Mouse (Mus musculus): ENCODE data around the gene Cct8.

Cct8 gene

GRCm38 (mm10) chr16:87495716-87496447 is at the start of gene Cct8:
Gene Cct8, minus strand, starts transcription at chr16:87495873.
- under 1% methylated on average over 48 of the region's 48 CpGs for WGBS

DNA sequence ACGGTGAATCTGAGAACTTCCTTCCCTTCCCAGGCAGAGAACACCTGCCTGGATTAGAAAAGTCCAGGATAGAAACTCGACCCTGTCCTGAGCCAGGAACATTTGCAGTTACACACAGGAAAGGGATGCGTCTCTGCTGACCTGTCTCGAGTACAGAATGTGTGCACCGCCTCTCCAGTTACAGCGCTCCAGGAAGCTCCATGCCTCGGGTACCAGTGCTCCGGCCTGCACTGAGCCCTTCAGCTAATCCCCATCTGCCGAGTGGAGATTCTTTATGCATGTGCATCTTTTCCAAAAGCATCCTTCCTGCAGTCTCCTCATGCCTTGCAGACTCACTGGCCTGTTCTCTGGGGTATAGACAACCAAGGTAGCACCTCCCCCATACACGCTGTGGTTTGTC is 33.1 kb upstream of the Cct8 start:
- WGBS: 83% methylated on average over 10 of the region's 10 CpGs

- WGBS: 80% methylated on average over 8 of the region's 8 CpGs
These were observed 32.0 kb upstream of the Cct8 start for GRCm38 (mm10) chr16:87527553-87528249.

DNA sequence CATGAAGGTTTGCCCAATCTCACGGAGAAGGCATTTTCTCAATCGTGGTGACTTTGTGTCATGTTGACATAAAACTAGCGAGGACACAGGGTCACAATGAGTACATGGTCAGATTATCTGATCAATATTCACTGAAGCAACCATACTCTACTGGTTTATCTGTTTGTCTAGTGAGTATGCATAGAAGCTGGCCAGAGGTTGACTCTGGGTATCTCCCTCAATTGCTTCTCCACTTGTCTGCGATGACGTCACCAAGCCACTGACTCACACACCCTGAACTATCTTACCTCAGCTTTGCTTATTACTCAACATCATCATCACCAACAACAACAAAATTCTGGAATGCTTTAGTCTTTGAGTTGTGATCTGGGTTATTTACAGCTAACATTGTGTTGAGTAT is 28.6 kb upstream of the Cct8 start:
- whole genome bisulfite sequencing: 90% methylated on average over 5 of the region's 5 CpGs

DNA sequence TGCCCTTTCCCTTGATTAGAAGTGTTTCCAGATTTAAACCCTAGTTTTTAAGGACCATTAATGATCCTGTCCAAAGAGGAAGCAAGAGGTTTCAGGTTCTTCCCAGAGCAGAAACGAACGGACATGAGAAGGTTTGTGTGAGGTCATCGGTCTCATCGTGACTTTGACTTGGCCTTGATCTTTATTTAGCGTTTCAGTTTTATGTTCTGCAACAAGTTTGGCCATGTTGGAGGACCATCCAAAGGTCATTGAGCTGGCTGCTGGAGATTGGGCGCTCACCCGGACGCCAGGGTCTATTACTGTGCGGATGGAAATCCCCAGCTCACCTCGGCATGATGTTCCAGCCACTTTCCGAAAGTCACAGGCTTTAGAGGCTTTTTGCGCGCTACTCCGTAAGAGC is 16.7 kb upstream of the Cct8 start:
- 95% methylated on average over 14 of the region's 14 CpGs for WGBS

DNA sequence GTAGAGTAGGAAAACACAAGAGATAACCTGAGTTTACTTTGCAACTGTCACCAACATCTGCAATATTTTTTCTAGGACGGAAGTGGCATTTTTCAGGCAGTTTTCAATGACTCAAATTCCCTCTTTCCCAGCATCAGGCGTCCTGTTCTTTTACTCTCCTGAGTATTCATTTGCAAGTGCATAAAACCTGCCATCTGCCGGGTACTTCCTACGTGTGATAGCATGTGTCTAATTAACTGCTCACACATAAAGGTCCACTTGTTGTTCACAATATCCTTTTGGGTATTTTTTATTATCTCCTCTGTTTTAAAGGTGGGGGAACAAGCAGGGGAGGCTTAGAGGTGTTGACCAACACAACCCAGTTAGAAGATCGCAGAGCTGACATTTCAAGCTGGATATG is 16.0 kb upstream of the Cct8 start:
- WGBS: 49% methylated on average over 5 of the region's 5 CpGs

DNA sequence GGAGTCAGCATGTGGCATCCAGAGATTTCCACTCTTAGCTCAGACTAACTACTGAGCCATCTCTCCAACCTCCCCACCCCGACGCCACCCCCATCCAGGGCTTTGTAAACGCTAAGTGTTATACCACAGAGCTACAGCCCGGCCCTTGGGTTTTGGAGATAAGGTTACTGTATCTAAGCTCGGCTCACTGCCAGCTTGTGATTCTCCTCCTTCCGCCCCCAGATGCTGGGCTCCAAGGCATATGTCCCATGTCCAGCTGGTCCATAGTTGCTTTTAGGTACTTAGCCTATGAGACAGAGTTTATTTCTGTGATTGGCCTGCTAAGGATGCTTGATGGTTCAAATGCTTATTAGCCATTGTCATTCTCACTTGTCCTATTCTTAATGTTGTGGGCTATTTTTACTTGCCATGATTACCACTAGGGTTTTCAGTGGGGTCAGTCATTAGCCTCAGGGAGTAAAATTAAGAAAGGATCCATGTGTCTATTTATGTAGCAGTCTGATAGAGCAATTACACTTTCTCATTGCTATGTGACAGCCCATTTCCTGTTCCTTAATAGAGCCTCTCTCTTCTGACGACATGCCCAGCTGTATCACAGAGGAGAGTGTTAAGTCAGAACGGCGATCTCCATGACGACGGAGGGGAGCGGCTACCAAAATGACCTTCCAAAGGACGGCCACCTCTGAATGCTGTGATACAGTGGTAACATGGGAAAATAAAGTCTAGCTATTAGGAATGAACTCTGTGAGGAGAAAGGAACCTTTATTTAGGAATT is 5.8 kb upstream of the Cct8 start:
- 58% methylated on average over 13 of the region's 13 CpGs for WGBS

DNA sequence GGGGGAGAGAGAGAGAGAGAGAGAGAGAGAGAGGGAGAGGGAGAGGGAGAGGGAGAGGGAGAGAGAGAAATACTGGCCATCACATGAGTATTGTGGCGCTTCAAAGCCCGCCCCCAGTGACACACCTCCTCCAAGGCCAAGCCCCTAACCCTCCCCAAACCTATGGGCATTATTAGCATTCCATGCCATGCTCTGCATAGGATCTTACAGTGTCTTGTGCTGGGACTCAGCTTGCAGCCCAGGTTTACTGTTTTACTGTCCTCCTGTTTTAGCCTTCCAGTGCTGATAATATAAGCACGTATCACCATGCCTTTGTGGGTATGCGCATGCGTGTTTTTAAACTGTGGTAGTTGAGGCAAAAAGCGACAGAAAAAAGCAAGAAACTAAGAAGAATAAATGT is 3.9 kb upstream of the Cct8 start:
- 78% methylated on average over 6 of the region's 6 CpGs for WGBS

- 83% methylated on average over 6 of the region's 6 CpGs for WGBS
These were observed 1.5 kb upstream of the Cct8 start for GRCm38 (mm10) chr16:87497171-87497570.

DNA sequence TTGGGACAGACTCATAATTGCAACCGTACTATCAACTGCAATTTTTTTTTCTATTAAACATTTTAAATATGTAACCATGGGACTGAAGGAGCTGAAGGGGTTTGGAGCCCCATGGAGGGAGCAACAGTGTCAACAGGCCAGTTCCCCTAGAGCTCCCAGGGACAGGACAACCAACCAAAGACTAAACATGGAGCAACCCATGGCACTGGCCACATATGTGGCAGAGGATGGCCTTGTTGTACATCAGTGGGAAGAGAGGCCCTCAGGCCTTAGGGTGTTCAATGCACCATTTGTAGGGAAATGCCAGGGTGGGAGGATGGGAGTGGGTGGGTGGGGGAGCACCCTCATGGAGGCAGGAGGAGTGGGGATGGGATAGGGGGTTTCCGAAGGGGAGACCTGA is 1.1 kb upstream of the Cct8 start:
- 97% methylated on average over 2 of the region's 2 CpGs for WGBS

DNA sequence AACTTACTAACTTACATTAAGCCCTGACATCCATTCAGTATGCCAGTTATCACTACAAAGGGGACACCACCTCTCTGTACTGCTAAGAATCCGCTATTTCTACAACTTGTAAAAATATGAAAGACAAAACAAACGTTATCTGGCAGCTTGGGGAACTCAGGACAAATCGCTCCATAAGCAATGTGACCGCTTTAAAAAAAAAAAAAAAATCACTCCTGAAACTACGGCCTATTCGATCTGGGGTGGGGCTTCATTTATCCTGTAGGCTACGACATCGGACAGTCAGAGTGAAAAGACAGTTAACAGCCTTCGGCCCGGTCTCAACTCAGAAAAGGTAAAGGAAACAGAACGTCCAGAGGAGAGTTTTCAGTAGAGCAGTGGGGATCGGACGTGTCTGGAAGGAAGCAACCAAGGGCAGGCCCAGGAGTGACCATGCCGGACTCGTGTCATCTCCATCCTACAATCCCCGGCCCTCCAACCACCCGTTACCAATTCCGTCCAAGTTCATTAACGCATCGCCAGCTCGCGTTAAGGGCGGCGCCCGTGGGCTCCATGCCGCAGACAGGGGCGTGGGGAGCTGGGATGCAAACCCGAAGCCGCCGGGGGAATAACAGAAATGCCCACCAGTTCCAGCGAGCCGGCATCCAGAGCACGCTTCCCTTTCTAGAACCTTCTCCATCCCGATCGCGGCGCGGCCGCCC is 568 bp downstream of the Cct8 start:
- under 1% methylated on average over 39 of the region's 39 CpGs for WGBS

DNA sequence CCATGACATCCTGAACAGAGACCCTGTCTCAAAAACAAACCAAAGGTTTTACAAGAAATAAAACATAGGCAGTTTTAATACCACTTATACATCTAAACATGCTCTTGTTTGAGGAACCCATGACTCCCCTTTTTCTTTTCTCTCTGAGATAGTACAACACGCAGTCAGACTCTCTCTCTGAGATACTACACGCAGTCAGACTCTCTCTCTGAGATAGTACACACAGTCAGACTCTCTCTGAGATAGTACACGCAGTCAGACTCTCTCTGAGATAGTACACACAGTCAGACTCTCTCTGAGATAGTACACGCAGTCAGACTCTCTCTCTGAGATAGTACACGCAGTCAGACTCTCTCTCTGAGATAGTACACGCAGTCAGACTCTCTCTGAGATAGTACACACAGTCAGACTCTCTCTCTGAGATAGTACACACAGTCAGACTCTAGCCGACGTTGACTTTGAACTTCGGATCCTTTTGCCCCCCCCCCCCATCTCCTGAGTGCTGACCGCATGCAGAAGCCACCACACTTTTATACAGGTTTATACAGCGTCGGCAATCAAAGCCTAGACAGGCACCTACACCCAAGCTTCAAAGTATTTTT is 3.4 kb downstream of the Cct8 start:
- 94% methylated on average over 12 of the region's 12 CpGs for WGBS

- WGBS: 87% methylated on average over 2 of the region's 2 CpGs
These were observed 7.1 kb downstream of the Cct8 start for GRCm38 (mm10) chr16:87488605-87489004.

DNA sequence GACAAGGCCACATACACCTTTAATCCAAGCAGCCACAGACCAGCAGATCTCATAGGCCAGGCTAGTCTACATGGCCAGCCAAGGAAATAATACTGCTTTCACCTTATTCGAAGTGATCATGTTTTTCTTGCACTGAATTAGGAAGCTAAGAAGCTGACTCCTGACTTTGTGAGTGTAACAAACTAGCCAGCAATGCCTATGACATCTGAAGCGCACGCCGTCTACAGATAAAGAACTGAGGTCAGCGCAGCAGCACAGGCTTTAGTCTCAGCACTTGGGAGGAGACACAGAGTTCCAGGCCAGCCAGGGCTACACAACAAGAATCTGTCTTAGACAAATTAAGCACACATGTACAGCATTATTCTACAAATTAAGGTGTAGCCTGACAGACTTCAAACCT is 8.9 kb downstream of the Cct8 start:
- whole genome bisulfite sequencing: 91% methylated on average over 5 of the region's 5 CpGs

DNA sequence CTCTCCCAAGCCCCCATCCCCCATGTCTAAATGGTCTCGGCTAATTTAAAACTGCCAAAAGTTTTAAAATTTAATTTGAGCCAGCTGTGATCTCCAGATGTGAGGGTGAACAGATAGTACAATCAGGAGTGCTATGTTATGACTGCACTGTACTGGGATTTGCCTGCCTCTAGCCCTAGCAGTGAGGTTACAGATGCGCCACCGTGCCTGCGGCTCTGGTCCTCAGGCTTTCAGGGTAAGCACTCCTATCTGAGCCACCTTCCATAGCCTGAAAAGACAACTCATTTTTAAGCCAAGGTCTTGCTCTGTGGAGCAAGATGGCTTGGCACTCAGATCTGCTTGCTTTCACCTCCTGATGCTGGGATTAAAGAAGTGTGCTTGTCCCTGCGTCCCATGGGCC is 11.3 kb downstream of the Cct8 start:
- WGBS: 86% methylated on average over 5 of the region's 5 CpGs

DNA sequence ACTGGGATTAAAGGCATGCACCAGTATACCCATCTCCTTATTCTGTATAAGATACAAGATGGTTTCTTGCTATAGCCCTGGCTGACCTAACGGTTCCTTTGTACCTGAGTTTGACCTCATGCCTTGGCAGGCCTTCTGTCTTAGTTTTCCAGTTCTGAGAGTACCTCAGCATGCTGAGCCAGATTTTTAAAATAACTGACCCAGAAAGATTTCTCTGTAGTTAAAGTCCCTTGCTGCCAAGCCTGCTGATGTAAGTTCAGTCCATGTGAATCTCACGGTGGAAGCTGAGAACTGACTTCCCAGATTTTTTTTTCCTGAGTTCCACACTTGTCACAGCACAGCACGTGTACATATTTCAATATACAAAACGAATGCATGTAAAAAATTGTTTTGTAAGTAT is 25.1 kb downstream of the Cct8 start:
- 66% methylated on average over 4 of the region's 4 CpGs for WGBS

- WGBS: 94% methylated on average over 3 of the region's 3 CpGs
These were observed 36.9 kb downstream of the Cct8 start for GRCm38 (mm10) chr16:87458752-87459151.

DNA sequence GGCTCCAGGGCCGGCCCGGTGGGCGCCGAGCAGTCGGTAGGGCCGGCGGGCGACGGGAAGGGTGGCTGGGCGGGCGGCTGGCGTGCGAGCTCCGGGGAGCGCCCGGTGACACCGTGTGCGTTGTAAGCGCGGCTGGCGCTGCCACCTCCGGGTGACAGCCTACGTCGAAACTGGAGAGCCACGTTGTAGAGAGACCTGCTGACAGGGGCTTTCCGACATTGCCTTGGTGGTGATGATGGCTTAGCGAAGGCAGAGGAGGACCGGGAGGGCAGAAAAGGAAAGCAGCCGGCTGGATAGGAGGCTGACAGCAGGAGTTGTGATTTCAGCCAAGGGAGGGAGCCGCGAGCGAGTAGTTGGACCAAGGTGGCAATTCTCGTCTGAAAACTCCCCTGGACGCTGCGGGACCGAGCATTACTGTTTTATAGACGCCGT is 40.5 kb downstream of the Cct8 start:
- under 1% methylated on average over 38 of the region's 38 CpGs for WGBS

DNA sequence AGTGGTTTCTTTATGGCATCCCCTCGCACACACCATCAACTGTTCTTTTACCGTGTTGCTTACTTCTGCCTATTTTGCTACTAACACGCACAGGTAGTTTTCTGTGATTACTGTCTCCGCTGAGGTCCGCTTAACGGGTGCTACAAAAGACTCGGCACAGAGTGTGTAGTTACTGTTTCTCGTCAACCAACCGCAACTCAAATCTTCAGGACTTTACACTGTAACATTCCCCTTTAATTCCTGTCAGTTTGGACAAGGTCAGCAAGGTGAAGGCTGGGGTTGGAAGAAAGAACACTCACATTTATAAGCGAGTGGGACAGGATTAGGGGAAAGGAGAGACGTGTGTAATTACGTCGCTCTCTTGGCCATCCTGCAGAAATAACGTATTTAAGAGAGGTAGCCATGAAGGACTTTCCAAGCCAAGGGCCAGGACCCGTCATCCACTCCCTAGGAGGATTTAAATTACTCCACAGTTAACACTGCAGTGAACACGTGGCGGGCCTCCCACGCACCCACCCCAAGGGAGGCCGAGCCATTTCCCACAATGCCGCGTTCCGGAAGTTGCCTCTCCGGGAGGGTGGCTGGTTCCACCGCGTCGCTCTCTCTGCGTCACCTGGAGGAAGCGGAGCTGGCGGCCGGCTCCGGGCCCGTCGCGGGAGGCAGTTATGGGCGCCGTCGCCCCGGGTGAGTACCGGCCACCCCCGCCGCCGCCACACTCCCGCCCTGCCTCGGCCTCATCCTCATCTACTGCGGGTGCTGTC is 41.1 kb downstream of the Cct8 start, which contains the start of gene Usp16:
Gene Usp16, plus strand, starts transcription at position 285 of the 761 bp plus-strand sequence.
- WGBS: 6% methylated on average over 45 of the region's 45 CpGs

GRCm38 (mm10) chr16:87453226-87453625 is 42.4 kb downstream of the Cct8 start:
- WGBS: 87% methylated on average over 2 of the region's 2 CpGs

DNA sequence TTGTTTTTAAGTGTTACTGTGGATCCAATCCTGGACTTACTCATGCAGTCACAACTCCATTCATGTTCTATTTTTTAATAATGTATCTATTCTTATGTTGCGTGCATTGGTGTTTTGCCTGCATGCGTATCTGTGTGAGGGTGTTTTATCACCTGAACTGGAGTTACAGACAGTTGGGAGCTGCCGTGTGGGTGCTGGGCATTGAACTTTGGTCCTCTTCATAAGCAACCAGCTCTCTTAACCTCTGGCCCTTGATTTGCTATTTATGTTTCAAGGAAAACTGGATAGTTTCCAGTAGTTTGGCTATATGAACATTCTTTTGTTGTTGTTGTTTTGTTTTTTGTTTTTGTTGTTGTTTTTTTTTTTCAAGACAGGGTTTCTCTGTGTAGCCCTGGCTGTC is 50.1 kb downstream of the Cct8 start:
- WGBS: 95% methylated on average over 3 of the region's 3 CpGs

All from cerebral cortex, adult 2 months (tissue).